Mouse (Mus musculus) left cerebral cortex, postnatal 14 days (tissue): ENCODE data around the gene Acvr1. TPM values are rescaled to one million over a fixed set of nuclear protein-coding genes. Genes with fewer than 3 reads are reported as not detected.

ENCODE experiments used
- DNase-seq, 2 experiments: peaks; one replicate each; pipeline ENCODE4 v3.0.0; 2021 to 2022; ENCODE audit warnings: low spot score in 2 of 2, mixed read lengths in 1 of 2
- intact Hi-C: fragments of 180-260 bp; cut with DNase I; formaldehyde crosslinking; loops from one replicate; pipeline ENCODE4 v1.15.1; 2025
- total RNA-seq, 2 experiments: library from RNA; stranded (reverse); gene quantifications; 2 replicates each; pipeline ENCODE4 v1.2.3; 2021

Acvr1 gene
- total RNA-seq, 2 experiments from 2014 or later = 32.7 to 33.8 TPM

- no peak for DNase-seq
- intact Hi-C loops = loop anchor here (5.0 kb wide), 3 partner anchors 76 to 101 kb away; no protein-coding TSS in a partner anchor
Observed at GRCm38 (mm10) chr2:58566049-58566409, 928 bp downstream of the Acvr1 start.

- DNase-seq = peak; percentile 42 to 60
- intact Hi-C loops = loop anchor here (5.0 kb wide), 3 partner anchors 77 to 102 kb away; no protein-coding TSS in a partner anchor
Observed at GRCm38 (mm10) chr2:58565267-58565666, 1.7 kb downstream of the Acvr1 start.

GRCm38 (mm10) chr2:58562137-58562536, 4.8 kb downstream of the Acvr1 start:
- intact Hi-C loops = no loop called here
- no peak for DNase-seq

GRCm38 (mm10) chr2:58557045-58557845, 9.7 kb downstream of the Acvr1 start:
- DNase-seq = no peak
- intact Hi-C loops = no loop called here

GRCm38 (mm10) chr2:58552296-58552695, 14.7 kb downstream of the Acvr1 start:
- intact Hi-C loops = no loop called here
- DNase-seq = no peak

- intact Hi-C loops = no loop called here
- no peak for DNase-seq
Observed at GRCm38 (mm10) chr2:58551866-58552265, 15.1 kb downstream of the Acvr1 start.

- DNase-seq = no peak
Observed at GRCm38 (mm10) chr2:58550488-58550887, 16.5 kb downstream of the Acvr1 start.

GRCm38 (mm10) chr2:58549960-58550359, 17.0 kb downstream of the Acvr1 start:
- intact Hi-C loops = no loop called here
- DNase-seq = no peak

More at GRCm38 (mm10) chr2:58550488-58550887, 16.5 kb downstream of the Acvr1 start:
- intact Hi-C loops = no loop called here

GRCm38 (mm10) chr2:58548943-58549342, 18.0 kb downstream of the Acvr1 start:
- DNase-seq = no peak
- intact Hi-C loops = no loop called here

- intact Hi-C loops = no loop called here
- DNase-seq = no peak
Observed at GRCm38 (mm10) chr2:58546264-58546663, 20.7 kb downstream of the Acvr1 start.

GRCm38 (mm10) chr2:58544368-58544767, 22.6 kb downstream of the Acvr1 start:
- DNase-seq = no peak
- intact Hi-C loops = no loop called here

- intact Hi-C loops = no loop called here
- DNase-seq = no peak
Observed at GRCm38 (mm10) chr2:58543252-58543651, 23.7 kb downstream of the Acvr1 start.

- intact Hi-C loops = no loop called here
Observed at GRCm38 (mm10) chr2:58538196-58538595, 28.8 kb downstream of the Acvr1 start.

GRCm38 (mm10) chr2:58536796-58537195, 30.2 kb downstream of the Acvr1 start:
- intact Hi-C loops = no loop called here
- no peak for DNase-seq

More at GRCm38 (mm10) chr2:58538196-58538595, 28.8 kb downstream of the Acvr1 start:
- no peak for DNase-seq

- intact Hi-C loops = no loop called here
- DNase-seq = no peak
Observed at GRCm38 (mm10) chr2:58535233-58535632, 31.7 kb downstream of the Acvr1 start.

- DNase-seq = peak; percentile 15 to 20
- intact Hi-C loops = no loop called here
Observed at GRCm38 (mm10) chr2:58534379-58534778, 32.6 kb downstream of the Acvr1 start.

GRCm38 (mm10) chr2:58533521-58534001, 33.4 kb downstream of the Acvr1 start:
- no peak for DNase-seq
- intact Hi-C loops = no loop called here

- intact Hi-C loops = no loop called here
Observed at GRCm38 (mm10) chr2:58532260-58532850, 34.6 kb downstream of the Acvr1 start.

GRCm38 (mm10) chr2:58530521-58530920, 36.4 kb downstream of the Acvr1 start:
- intact Hi-C loops = no loop called here
- DNase-seq = no peak

More at GRCm38 (mm10) chr2:58532260-58532850, 34.6 kb downstream of the Acvr1 start:
- peak; percentile 72 to 73 for DNase-seq

- DNase-seq = no peak
- intact Hi-C loops = no loop called here
Observed at GRCm38 (mm10) chr2:58529860-58530440, 37.0 kb downstream of the Acvr1 start.
